Mouse (Mus musculus) erythroid progenitor cell, adult 5-6 weeks (primary cell): ENCODE data around the gene Hoxb3. TPM values are rescaled to one million over a fixed set of nuclear protein-coding genes. Genes with fewer than 3 reads are reported as not detected.

Source experiments
- ATAC-seq: replicated peaks from 2 replicates; pipeline ENCODE4 v1.8.0; 2016; ENCODE audit warnings: moderate number of reproducible peaks, mild to moderate bottlenecking, moderate TSS enrichment, inconsistent platforms; ENCODE audit not compliant: poor library complexity, low FRiP score, severe bottlenecking
- total RNA-seq, 2 experiments: library from RNA; stranded (forward) in 1 of 2; stranded (reverse) in 1 of 2; fragments of 150-400 nt in 1 of 2; fragments of 186-747, 209-891 nt in 1 of 2; gene quantifications; 2 replicates each; pipeline versions ENCODE4 v1.2.3 to v1.2.4; 2015 to 2017; ENCODE audit warnings: low replicate concordance in 2 of 2

The Hoxb3 gene
- total RNA-seq (2015; ENCODE audit: low replicate concordance) (not detected in 2 replicates), total RNA-seq (2017; ENCODE audit: low replicate concordance) (not detected in 2 replicates)

- ATAC-seq, result no peak
Measured at GRCm38 (mm10) chr11:96323154-96323553, at the start of gene Hoxb3. TSS of gene Hoxb3 (plus strand) at chr11:96323326.

GRCm38 (mm10) chr11:96274428-96274827 is 48.7 kb upstream of the Hoxb3 start:
- no peak for ATAC-seq

DNA sequence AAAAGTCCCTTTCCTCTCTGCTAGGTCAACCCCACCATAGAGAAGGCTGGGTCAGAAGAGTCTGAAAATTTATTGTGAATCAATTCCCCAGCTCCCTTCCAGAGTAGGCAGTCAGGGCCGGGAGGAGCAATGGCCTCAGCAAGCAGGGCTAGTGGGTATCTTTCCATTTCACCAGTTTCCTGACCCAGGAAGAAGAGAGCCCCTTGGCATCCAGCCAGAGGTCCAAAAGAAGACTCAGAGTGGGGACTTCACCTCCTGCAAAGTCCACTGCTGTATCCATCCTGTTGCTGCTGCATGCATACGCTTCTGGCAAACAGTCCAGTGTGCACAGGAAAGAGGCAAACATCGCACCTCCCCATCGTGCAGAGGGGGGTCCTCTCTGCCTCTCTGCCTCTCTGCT is 47.2 kb upstream of the Hoxb3 start:
- ATAC-seq, result no peak

DNA sequence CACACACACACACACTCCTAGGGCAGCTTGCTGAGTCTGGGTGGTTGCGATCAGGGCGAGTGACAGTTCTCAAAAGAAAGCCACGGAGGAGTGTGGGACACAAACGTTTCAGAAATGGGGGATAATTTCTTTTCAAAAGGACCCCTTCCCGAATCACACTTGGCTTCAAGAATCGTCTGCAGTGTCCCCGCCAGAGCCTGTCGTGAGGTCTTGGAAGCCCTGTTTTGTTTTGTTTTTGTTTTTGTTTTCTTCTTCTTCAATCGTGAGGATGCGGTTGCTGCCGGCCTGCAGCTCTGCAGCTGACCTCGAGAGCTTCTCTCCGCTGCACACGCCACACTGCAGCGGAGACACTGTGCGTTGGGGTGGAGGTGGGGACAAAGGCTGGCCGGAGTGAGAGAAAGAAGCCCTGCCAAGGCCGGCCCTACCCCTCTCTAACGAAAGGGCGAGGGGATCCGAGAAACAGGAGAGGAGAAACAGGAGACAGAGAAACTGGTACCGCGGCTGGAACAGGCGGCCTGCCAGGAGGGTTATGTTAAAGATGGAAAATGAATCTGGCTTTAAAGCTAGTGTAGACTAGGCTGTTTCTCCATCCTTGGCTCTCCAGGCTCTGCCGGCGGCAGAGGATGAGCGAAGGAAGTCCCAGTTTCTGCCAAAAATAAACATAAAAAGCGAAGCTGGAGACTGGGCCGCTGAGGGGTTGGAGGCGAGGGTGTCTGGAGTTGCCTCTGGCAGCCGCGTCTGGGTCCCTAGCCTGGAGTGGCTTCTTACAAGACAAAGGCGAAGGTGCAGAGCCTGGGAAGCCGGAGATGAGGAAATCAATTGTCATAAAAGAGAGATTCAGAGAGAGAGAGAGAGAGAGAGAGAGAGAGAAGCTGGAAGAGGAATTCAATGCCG is 45.7 kb upstream of the Hoxb3 start:
- no peak for ATAC-seq

GRCm38 (mm10) chr11:96278324-96278723 is 44.8 kb upstream of the Hoxb3 start:
- ATAC-seq, result no peak

GRCm38 (mm10) chr11:96278773-96279172 is 44.4 kb upstream of the Hoxb3 start:
- no peak for ATAC-seq

GRCm38 (mm10) chr11:96279421-96280233 is 43.5 kb upstream of the Hoxb3 start:
- ATAC-seq, result no peak

DNA sequence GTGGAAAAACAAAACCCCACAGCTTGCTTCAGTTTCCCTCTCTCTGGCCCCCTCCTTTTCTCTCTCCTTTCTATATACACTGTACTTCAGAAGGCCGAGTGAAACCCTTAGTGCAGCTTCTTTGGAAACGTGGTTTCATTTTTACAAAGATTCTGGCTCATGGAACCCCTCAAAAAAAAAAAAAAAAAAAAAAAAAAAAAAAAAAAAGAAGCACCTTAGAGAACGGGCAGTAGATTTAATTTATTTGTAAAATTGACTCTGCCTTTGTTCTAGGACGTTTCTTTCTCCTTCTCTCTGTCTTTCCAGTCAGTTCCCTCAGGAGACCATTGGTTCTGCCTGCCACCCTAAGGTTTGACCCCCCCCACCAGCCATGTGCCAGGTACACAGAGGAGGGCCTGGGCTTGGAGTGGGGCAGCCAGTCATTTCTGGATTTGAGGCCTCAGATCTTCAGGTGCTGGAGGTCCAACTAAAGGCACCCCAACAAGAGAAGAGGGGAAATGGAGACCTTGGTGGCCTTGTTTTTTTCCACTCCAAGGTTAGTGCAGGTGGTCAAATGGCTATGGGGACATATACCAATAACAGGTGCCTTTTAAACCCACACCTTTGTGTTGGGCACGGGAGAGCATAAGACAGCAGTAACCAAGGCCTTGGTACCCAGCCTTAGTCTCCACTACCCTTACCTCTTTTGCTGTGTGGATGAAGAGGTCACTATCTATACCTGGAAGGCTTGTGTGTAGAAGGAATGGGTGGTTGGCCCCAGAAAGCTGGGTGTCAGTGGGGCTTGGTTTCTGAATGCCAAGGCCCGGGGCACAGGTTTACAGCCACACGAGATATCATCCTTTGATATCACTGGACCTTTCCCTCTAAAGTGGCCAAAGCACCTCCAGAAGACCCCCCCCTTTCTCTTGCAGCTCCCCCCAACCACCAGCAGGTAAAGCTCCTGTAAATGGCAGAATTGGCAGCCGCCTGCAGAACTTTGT is 42.4 kb upstream of the Hoxb3 start:
- ATAC-seq, result no peak

GRCm38 (mm10) chr11:96281396-96281795 is 41.7 kb upstream of the Hoxb3 start:
- ATAC-seq, result no peak

GRCm38 (mm10) chr11:96281855-96282570 is 41.1 kb upstream of the Hoxb3 start, which contains the start of gene Hoxb8:
TSS of gene Hoxb8 (plus strand) at chr11:96281905.
- no peak for ATAC-seq

- ATAC-seq, result no peak
Measured at GRCm38 (mm10) chr11:96282795-96283430, 40.2 kb upstream of the Hoxb3 start.

DNA sequence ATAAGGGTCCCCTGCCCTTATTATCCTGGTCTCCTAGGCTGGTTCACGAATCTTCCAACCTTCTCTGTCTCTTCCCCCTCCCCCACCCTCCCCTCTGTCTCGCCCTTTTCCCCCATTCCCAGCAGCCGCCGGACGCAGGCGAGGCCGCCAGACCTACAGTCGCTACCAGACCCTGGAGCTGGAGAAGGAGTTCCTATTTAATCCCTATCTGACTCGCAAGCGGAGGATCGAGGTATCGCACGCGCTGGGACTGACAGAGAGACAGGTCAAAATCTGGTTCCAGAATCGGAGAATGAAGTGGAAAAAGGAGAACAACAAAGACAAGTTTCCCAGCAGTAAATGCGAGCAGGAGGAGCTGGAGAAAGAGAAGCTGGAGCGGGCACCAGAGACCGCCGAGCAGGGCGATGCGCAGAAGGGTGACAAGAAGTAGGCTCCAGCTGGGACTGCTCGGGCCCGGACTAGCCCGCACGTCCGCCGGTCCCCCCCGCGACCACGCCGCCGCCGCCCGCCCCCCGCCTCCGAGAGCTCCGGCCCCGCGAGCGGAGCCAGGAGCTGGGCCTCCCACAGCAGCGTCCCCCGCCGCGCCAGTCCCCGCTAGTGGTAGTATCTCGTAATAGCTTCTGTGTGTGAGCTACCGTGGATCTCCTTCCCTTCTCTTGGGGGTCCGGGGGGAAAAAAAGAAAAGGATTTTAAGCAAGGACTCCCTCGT is 38.9 kb upstream of the Hoxb3 start:
- no peak for ATAC-seq

DNA sequence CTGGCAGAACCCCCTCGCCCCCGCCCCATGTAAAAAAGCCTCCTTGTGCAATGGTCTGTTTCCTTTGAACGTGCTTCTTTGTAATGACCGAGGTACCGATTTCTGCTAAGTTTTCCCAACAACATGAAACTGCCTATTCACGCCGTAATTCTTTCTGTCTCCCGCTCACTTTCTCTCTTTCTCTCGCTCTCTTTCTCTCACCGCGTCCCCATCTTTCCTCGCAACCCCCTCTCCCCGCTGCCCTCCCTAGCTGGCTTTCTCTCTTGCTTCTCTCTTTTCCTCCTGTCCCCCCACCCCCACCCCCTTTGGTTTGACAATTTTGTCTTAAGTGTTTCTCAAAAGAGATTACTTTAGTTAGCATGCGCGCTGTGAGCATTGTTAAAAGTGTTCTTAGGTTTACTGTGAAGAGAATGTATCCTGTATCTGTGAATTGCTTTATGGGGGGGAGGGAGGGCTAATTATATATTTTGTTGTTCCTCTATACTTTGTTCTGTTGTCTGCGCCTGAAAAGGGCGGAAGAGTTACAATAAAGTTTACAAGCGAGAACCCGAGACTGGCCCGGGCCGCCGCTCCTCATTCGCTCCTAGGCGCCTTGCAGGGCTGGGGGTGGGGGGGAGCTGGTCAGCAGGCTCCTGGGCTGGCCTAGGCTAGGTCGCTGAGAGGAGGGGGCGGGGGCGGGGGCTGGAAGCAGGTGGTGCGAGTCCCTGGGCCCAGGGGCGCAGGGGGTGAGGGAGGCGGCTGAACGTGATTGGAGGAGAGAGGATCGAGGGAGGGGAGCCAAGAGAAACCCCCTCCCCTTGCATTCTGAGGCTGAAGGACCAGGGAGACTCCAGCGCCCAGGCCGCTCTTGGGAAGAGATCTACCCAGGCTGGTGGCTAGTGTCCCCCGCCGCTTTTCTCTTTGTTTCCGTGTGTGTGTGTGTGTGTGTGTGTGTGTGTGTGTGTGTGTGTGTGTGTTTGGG is 38.1 kb upstream of the Hoxb3 start:
- no peak for ATAC-seq

- ATAC-seq, result no peak
Measured at GRCm38 (mm10) chr11:96285771-96286738, 37.1 kb upstream of the Hoxb3 start, which contains the start of gene Hoxb7. TSS of gene Hoxb7 (plus strand) at chr11:96286623.

DNA sequence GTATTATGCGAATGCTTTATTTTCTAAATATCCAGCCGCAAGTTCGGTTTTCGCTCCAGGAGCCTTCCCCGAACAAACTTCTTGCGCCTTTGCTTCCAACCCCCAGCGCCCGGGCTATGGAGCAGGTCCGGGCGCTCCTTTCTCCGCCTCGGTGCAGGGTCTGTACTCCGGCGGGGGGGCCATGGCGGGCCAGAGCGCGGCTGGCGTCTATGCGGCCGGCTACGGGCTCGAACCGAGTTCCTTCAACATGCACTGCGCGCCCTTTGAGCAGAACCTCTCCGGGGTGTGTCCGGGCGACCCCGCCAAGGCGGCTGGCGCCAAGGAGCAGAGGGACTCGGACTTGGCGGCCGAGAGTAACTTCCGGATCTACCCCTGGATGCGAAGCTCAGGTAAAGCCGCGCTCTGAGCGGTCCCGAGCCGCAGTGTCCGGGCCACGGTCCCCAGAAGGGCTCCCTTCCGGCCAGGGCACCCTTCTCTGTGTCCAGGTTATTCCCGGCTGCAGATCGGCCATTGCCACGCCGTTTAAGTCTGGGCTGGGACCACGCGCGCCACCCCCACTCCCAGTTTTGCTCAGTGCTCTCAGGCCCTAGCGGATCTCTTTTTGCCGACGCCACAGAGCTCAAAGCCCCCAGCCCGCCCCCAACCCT is 36.3 kb upstream of the Hoxb3 start:
- no peak for ATAC-seq
